Mouse (Mus musculus) midbrain, embryonic 12.5 days (tissue): ENCODE measurements at regions not wholly inside any gene's neighbourhood (a gene's known extent, or its start where the extent isn't known, plus 50 kb on each side); places are given as distances from the start of the nearest gene placed in this dataset.
A peak's percentile ranks its signal among the peaks of the same experiment; 100 is the strongest.

ENCODE experiments used
- ATAC-seq: fragments of 200-750 bp; cut with Nextera tagmentation; 2 replicates; pipeline ENCODE4 v1.8.0; 2017; ENCODE audit warnings: low read depth, moderate TSS enrichment, moderate library complexity; ENCODE audit not compliant: low FRiP score
- H3K27ac ChIP-seq: fragments of 300-500 bp; sonication (generic); replicated peaks from 2 replicates; pipeline ENCODE4 v1.5.1; 2016; ENCODE audit warnings: mild to moderate bottlenecking
- H3K27me3 ChIP-seq: fragments of 300-500 bp; sonication (generic); 2 replicates; pipeline ENCODE4 v1.6.1; 2016; ENCODE audit warnings: mild to moderate bottlenecking
- H3K36me3 ChIP-seq: fragments of 300-500 bp; sonication (generic); 2 replicates; pipeline ENCODE4 v1.6.1; 2016
- H3K4me1 ChIP-seq: fragments of 300-500 bp; sonication (generic); 2 replicates; pipeline ENCODE4 v1.6.1; 2016
- H3K4me2 ChIP-seq: fragments of 300-500 bp; sonication (generic); replicated peaks from 2 replicates; pipeline ENCODE4 v1.6.1; 2016; ENCODE audit warnings: mild to moderate bottlenecking, moderate library complexity
- H3K4me3 ChIP-seq: fragments of 300-500 bp; sonication (generic); 2 replicates; pipeline ENCODE4 v1.5.1; 2016; ENCODE audit warnings: mild to moderate bottlenecking
- H3K9ac ChIP-seq: fragments of 300-500 bp; sonication (generic); replicated peaks from 2 replicates; pipeline ENCODE4 v1.6.1; 2016; ENCODE audit warnings: mild to moderate bottlenecking, moderate library complexity
- H3K9me3 ChIP-seq: fragments of 300-500 bp; sonication (generic); 2 replicates; pipeline ENCODE4 v1.6.1; 2016; ENCODE audit warnings: mild to moderate bottlenecking
- WGBS: fragments of 180-500 bp; shearing (Covaris S2); methylation state at CpG from one replicate; pipeline ENCODE4 v1.1.7; 2016; 5-methylcytosine and 5-hydroxymethylcytosine counted together

DNA sequence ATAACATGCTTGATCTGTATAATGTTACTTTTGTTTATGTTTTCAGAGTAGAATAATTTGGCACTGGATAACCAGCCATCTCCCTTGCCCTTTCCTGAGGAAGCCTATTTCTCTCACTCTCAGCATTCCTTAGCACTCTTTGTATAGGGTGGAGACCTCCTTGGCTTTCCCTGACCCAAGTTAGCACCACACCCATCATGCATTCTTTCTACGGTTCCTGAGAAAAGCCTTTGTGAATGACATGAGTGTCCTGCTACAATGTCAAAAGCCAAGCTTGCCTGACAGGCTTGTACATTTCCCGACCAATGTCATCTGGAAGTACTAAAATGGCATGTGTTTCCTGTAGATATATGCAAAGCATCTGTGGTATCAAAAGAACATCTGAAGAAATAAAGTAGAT, 837.9 kb downstream of the Tmem132b start:
- Histone ChIP-seq H3K36me3 (no peaks in the 10 kb centered on the region), H3K27me3 (no peaks in the 10 kb centered on the region), H3K4me3 (no peak overlapping the region), H3K9me3 (no peaks in the 10 kb centered on the region), H3K4me1 (no peaks in the 10 kb centered on the region), H3K4me2 (no peak overlapping the region), H3K9ac (no peak overlapping the region), H3K27ac (no peak overlapping the region)
- no peak for ATAC-seq
- 85% methylated on average over 2 of the region's 2 CpGs for WGBS

- no peaks in the 10 kb centered on the region for H3K9me3 ChIP-seq
- no peaks in the 10 kb centered on the region for H3K27me3 ChIP-seq
- ATAC-seq, result no peak
- no peak overlapping the region for H3K9ac ChIP-seq
- no peak overlapping the region for H3K27ac ChIP-seq
- WGBS, result 77% methylated on average over 1 of the region's 1 CpGs
- H3K36me3 ChIP-seq, result no peaks in the 10 kb centered on the region
- no peak overlapping the region for H3K4me3 ChIP-seq
- H3K4me1 ChIP-seq, result no peaks in the 10 kb centered on the region
- H3K4me2 ChIP-seq, result no peak overlapping the region
Measured at GRCm38 (mm10) chr5:126392306-126392705, 849.3 kb upstream of the Tmem132c start.

- ATAC-seq, result no peak
- H3K27ac ChIP-seq, result no peak overlapping the region
- no peak overlapping the region for H3K4me2 ChIP-seq
- no peaks in the 10 kb centered on the region for H3K36me3 ChIP-seq
- H3K4me3 ChIP-seq, result no peak overlapping the region
- no peak overlapping the region for H3K9ac ChIP-seq
- 48% methylated on average over 8 of the region's 8 CpGs for WGBS
- H3K9me3 ChIP-seq, result no peaks in the 10 kb centered on the region
- no peaks in the 10 kb centered on the region for H3K27me3 ChIP-seq
- no peaks in the 10 kb centered on the region for H3K4me1 ChIP-seq
Measured at GRCm38 (mm10) chr5:126395331-126395730, 846.3 kb upstream of the Tmem132c start.

GRCm38 (mm10) chr5:126431748-126432147, 809.9 kb upstream of the Tmem132c start:
- WGBS, result 78% methylated on average over 1 of the region's 1 CpGs
- Histone ChIP-seq H3K9me3 (no peaks in the 10 kb centered on the region), H3K36me3 (no peaks in the 10 kb centered on the region), H3K4me1 (no peaks in the 10 kb centered on the region), H3K27me3 (no peaks in the 10 kb centered on the region), H3K4me3 (no peak overlapping the region), H3K27ac (no peak overlapping the region), H3K4me2 (no peak overlapping the region), H3K9ac (no peak overlapping the region)
- no peak for ATAC-seq

DNA sequence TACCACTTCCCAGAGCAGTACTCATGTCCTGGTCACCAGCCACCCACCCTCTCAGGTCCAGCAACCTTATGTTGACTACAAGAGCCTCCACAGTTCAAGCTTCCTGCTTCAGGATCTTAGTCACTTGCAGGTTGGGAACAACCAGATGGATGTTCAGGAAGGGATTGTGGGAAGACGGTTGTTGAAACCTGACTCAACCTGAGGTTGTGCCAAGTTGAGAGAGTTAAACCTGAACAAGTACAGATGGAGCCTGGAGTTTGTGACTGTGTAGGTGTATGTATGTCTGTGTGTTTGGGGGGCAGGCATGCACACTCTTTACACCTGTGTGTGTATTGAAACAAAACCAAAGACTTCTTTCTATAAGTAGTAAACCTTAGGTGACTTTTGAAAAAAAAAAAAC, 802.9 kb upstream of the Tmem132c start:
- no peak overlapping the region for H3K4me3 ChIP-seq

GRCm38 (mm10) chr5:126440516-126440915, 801.1 kb upstream of the Tmem132c start:
- Histone ChIP-seq H3K4me3 (no peak overlapping the region), H3K9ac (no peak overlapping the region), H3K27ac (no peak overlapping the region), H3K4me2 (no peak overlapping the region), H3K9me3 (no peaks in the 10 kb centered on the region), H3K4me1 (no peaks in the 10 kb centered on the region), H3K36me3 (no peaks in the 10 kb centered on the region), H3K27me3 (no peaks in the 10 kb centered on the region)
- 96% methylated on average over 1 of the region's 1 CpGs for WGBS
- no peak for ATAC-seq

More for the DNA sequence above, 802.9 kb upstream of the Tmem132c start:
- Histone ChIP-seq H3K9me3 (no peaks in the 10 kb centered on the region), H3K4me2 (no peak overlapping the region), H3K36me3 (no peaks in the 10 kb centered on the region), H3K9ac (no peak overlapping the region), H3K27me3 (no peaks in the 10 kb centered on the region), H3K27ac (no peak overlapping the region), H3K4me1 (no peaks in the 10 kb centered on the region)
- no peak for ATAC-seq
- 90% methylated on average over 1 of the region's 1 CpGs for WGBS

DNA sequence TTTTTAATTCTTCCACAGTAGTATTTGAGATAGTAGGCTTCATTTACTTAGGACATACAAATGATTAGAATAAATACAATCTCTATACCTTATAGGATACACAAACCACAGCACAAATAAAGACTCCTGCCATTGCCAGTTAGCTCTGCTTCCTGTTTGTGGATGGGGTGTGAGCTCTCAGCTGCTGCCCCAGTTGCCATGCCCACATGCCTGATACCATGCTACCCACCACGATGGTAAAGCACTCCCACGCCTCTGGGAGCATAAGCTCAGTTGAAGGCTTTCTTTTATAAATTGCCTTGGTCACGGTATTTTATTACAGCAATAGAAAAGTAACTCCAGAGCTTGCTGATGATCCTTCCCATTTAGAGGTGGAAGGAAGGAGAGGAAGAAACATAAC, 765.8 kb upstream of the Tmem132c start:
- Histone ChIP-seq H3K27ac (no peak overlapping the region), H3K4me2 (no peak overlapping the region)
- 55% methylated on average over 3 of the region's 3 CpGs for WGBS

DNA sequence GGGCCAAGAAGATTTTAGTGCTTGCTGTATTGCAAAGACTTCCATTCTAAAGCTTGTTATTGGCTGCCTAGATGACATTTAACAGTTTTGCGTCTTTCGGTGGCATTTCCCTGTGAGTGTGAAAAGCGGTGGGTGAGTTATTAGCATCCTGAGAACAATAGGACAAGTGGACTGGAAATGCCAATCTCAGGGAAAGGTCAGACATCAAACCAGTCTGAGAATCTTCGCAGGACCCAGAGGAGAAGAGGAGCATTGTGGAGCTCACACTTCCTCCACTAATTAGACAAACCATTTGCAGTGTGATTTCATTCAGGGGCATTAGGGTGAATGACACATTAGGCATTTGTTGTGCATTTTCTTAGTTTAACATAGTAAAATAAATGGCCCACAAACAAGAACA, 719.5 kb upstream of the Tmem132c start:
- Histone ChIP-seq H3K4me2 (no peak overlapping the region), H3K4me1 (no peaks in the 10 kb centered on the region), H3K27ac (no peak overlapping the region), H3K36me3 (no peaks in the 10 kb centered on the region), H3K4me3 (no peak overlapping the region), H3K27me3 (no peaks in the 10 kb centered on the region), H3K9me3 (no peaks in the 10 kb centered on the region), H3K9ac (no peak overlapping the region)
- ATAC-seq, result no peak
- WGBS, result 33% methylated on average over 4 of the region's 4 CpGs

More for the DNA sequence above, 765.8 kb upstream of the Tmem132c start:
- Histone ChIP-seq H3K9ac (no peak overlapping the region), H3K4me1 (no peaks in the 10 kb centered on the region), H3K27me3 (no peaks in the 10 kb centered on the region), H3K4me3 (no peak overlapping the region), H3K9me3 (no peaks in the 10 kb centered on the region), H3K36me3 (no peaks in the 10 kb centered on the region)
- ATAC-seq, result peak; percentile 41; the same call in 1 of the 2 replicates

GRCm38 (mm10) chr5:126525863-126526262, 715.7 kb upstream of the Tmem132c start:
- WGBS, result 91% methylated on average over 4 of the region's 4 CpGs
- Histone ChIP-seq H3K4me3 (no peak overlapping the region), H3K27me3 (no peaks in the 10 kb centered on the region), H3K27ac (no peak overlapping the region), H3K4me2 (no peak overlapping the region), H3K4me1 (no peaks in the 10 kb centered on the region), H3K9me3 (no peaks in the 10 kb centered on the region), H3K36me3 (no peaks in the 10 kb centered on the region), H3K9ac (no peak overlapping the region)
- no peak for ATAC-seq

GRCm38 (mm10) chr5:126530806-126531527, 710.6 kb upstream of the Tmem132c start:
- Histone ChIP-seq H3K36me3 (no peaks in the 10 kb centered on the region), H3K9ac (no peak overlapping the region), H3K4me1 (no peaks in the 10 kb centered on the region), H3K9me3 (no peaks in the 10 kb centered on the region), H3K27ac (no peak overlapping the region), H3K4me3 (no peak overlapping the region), H3K27me3 (no peaks in the 10 kb centered on the region), H3K4me2 (no peak overlapping the region)
- ATAC-seq, result no peak
- 86% methylated on average over 5 of the region's 5 CpGs for WGBS

DNA sequence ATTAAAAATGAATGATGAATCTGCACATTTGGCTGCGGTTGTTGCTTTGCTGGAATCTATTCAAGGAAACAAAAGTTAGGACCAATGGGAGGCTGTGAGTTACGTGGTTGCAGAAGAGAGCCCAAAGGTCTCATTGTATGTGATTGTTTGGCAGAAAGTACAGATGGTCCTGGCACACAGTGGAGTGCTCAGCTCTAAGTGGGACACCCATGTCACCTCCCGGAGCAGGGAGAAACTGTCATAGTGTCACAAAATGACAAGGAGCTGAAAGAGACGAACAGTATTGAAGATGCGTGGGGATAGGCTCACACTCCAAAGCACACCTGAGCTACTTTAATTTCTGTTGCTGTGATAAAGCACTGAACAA, 710.1 kb upstream of the Tmem132c start:
- 90% methylated on average over 5 of the region's 5 CpGs for WGBS
- Histone ChIP-seq H3K4me1 (no peaks in the 10 kb centered on the region), H3K27me3 (no peaks in the 10 kb centered on the region), H3K27ac (no peak overlapping the region), H3K9me3 (no peaks in the 10 kb centered on the region), H3K9ac (no peak overlapping the region), H3K4me2 (no peak overlapping the region), H3K36me3 (no peaks in the 10 kb centered on the region), H3K4me3 (no peak overlapping the region)
- ATAC-seq, result no peak

GRCm38 (mm10) chr5:126531975-126532374, 709.6 kb upstream of the Tmem132c start:
- Histone ChIP-seq H3K9me3 (no peaks in the 10 kb centered on the region), H3K4me2 (no peak overlapping the region), H3K36me3 (no peaks in the 10 kb centered on the region), H3K9ac (no peak overlapping the region), H3K4me1 (no peaks in the 10 kb centered on the region), H3K27ac (no peak overlapping the region), H3K27me3 (no peaks in the 10 kb centered on the region), H3K4me3 (no peak overlapping the region)
- 100% methylated on average over 1 of the region's 1 CpGs for WGBS
- no peak for ATAC-seq

- Histone ChIP-seq H3K9me3 (no peaks in the 10 kb centered on the region), H3K36me3 (no peaks in the 10 kb centered on the region), H3K9ac (no peak overlapping the region), H3K4me1 (no peaks in the 10 kb centered on the region), H3K27ac (no peak overlapping the region), H3K4me3 (no peak overlapping the region), H3K27me3 (no peaks in the 10 kb centered on the region), H3K4me2 (no peak overlapping the region)
- WGBS, result 77% methylated on average over 2 of the region's 2 CpGs
- no peak for ATAC-seq
Measured at GRCm38 (mm10) chr5:126538072-126538471, 703.5 kb upstream of the Tmem132c start.
